Mouse (Mus musculus): ENCODE data around the gene Cdk6. TPM values are rescaled to one million over a fixed set of nuclear protein-coding genes. Genes with fewer than 3 reads are reported as not detected.

The Cdk6 gene
- total RNA-seq, 2 experiments from 2014 or later: 1.4 to 2.1 TPM

DNA sequence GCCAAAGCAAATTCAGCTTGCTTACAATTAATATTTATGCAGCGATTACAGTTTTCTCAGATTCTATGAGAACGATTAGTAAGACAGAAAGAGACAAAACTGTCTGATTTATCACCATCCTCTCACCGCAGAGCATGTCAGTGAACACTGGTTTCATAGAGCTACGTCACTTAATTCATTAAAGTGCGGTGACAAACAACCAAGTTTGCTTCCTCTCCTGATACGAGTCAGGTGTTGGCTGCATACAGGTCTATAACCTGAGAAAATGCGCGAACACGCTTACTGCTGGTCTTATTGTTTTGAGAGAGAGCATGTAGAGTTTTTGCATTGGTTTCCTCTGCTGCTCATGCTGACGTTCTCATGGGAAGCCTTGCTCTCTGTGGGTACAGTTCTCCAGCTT lies 31.9 kb downstream of the Cdk6 start:
- intact Hi-C loops (cut with DNase I): no loop called here
- DNase-seq: no peak

DNA sequence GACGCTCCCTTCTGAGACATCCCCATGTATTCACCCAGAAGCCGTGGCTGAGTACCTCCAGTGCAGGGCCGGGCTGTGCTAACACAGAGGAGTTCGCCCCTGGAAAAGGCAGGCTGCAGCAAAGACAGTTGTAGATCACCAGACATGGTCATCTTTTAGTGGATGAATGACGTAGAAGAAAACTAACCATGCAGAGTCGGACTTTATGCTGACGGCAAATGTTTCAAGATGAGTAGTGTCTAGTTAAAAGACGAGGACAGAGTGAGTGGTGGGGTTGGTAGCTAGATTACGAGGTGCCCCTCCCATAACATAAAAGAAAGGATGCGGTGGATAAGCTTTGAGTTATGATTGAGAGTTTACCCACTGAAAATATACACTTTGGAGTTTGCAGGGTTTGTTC lies 33.5 kb downstream of the Cdk6 start:
- DNase-seq: no peak
- intact Hi-C loops (cut with DNase I): no loop called here

DNA sequence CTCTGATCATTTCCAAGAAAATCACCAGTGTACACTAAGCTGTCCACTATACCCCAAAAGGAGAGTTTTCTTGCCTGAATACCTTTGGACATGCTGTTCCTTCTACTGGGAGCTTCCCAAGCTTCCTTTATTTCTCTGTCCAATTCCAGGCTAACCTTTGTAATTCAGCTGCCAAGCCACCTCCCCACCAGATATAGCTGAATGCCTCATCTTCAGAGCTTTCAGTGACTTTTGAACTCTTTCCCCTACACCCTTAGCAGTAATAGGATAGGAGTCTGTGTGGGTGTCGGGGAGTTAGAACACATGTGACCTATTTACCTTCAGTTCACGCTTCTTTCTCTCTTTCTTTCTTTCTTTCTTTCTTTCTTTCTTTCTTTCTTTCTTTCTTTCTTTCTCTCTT lies 34.9 kb downstream of the Cdk6 start:
- intact Hi-C loops (cut with DNase I): no loop called here
- DNase-seq: no peak

DNA sequence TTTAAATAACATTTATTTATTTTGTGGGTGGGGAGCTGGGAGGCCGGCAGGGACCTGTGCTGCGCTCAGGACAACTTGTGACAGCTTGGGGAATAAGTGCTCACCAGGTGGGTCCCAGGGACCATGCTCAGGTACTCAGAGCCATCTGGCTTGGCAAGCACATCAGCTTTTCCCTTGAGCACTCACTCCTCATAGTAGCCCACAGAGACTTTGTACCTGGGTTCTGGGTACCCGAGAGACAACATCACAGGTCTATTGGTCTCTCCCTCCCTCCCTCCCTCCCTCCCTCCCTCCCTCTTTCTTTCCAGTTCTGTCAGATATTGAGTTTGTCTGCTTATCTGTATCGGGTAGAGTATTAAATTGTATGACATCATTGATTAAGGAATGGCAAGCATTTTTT lies 38.0 kb downstream of the Cdk6 start:
- intact Hi-C loops (cut with DNase I): no loop called here
- DNase-seq: no peak

DNA sequence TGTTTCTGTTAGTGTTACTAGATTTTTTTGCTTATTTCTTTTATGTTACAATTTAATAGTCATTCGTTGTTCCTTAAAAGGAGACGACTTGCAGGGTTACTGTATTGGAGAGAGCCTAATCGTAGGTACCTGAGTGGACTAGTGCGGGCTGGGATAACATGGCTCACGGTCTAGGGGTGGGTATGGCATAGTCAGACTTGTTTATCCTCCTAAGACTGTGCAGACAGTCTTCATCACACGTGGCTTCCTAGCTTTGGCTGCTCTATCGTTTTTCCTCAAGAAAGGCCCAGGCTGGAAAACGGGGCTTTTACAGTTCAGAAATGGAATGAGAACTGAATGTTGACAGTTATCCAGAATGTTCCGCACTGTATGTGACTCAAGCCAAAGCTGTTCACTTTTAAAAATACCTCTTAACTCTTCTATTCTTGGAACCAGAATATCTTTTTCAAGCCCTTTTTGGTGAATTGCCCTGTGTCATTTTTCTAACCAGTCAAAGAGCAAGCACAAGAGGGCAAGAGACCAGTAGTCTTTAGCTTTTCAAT lies 39.5 kb downstream of the Cdk6 start:
- intact Hi-C loops (cut with DNase I): no loop called here
- DNase-seq: no peak

DNA sequence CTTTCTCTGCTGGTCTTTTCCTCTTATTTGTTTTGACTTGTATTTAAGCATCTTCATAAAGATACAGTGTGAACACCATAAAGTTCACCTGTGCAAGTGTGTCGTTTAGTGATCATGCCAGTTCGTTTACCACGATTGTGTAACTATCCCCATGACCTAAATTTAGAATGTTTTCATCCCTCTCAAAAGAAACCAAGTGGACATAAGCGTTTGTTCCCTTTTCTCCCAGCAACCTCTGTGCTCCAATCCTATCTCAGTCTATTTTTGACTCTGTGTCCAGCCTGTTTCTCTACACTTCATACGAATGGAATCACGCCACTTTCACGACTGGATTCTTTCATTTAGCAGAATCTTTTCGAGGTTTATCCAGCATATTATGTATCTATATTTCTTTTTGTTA lies 40.5 kb downstream of the Cdk6 start:
- no peak for DNase-seq
- intact Hi-C loops (cut with DNase I): no loop called here

DNA sequence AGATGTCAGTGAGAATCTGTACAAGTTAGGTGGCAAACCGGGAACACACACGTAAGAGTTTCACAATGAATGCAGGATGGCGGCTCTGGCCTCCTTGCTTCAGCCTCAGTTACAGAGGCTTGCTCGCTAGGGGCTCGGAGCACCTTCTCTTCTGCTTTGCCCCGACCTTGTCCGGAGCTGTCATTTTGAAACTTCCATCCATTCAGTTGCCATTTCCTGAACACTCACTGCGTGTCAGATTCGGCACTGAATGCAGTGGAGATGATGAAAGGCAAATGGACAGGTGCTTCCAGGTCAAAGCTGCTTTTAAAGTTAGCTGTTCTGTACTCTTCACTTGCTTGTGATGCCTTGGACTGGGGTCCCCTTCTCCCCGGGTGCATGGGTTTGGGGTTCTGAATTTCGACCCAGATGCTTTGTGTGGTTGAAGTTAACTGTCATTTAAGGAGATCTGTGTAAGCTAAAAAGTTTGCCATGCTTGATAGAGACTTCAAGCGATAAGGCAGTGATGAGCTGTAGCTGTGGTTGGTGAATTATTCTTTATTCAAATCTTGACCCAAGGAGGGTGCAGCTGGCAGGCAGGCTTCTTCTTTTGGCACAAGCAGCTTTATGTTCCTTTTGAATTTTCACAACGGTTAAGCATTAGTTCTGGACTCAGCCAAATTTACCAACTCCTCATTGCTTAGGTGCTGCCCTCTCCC lies 41.2 kb downstream of the Cdk6 start:
- no peak for DNase-seq
- intact Hi-C loops (cut with DNase I): no loop called here

DNA sequence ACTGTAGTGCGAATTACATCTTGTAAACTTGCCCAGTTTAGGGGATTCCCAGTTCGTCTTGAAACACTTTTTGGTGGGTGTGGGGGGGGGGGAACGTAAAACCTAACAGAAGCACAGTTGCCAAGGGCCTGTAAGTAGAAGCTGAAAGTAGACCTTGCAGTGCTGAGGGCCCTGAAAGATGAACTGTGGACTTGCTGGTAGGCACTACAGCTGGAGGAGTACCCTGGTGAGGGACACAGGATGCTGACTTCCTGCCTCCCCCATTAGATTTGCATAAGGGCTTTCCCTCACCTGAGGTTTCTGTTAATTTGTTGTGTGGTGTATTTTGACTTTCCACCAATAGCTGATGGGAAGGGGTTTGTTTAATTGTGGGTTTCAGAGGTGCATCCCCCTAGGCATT lies 42.3 kb downstream of the Cdk6 start:
- intact Hi-C loops (cut with DNase I): no loop called here
- no peak for DNase-seq

DNA sequence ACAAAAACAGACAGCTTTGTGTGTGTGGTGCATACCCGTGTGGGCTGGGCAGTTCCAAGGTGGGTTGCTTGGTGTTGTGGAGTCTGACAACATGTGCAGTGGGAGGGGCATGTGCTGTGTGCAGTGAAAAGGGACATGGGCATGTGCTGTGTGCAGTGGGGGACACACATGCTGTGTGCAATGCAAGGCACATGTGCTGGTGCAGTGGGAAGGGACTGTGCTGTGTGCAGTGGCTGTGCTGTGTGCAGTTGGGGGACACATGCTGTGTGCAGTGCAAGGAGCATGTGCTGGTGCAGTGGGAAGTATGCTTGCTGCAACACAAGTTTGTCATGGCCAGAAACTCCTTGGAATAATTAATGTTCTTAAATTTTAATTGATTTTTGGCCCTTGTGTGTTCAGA lies 43.8 kb downstream of the Cdk6 start:
- intact Hi-C loops (cut with DNase I): no loop called here
- no peak for DNase-seq

DNA sequence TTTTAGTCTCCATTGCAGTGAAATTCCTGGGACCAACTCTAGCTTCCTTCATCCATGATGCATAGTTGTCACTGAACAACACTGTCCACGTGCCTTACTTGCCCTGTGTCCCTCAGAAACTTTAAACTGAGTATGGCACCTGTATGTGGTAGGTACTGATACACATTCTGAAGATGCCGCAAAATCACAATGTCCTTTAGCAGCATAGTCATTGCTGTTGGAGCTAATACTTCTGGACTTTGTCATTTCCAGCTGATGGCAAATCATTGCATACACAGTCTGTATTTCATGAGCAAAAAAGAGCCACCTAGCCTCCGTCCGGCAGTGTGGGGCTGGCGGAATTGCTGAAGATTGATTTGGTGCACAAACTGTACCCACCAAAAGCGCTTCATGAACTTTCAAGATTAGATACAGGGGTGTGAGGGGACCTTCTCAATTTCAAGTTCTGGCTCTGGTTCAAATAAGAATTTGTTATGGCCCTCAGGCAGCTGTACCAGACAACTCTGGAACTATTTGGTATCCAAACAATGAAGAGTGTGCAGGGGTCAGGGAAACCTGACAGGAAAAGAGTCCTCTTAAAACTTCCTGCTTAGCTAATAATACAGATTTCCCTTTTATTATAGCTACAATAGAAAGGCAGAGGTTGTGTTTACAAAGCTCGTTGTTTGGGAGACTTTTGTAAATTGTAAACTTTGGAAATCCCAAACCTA lies 44.9 kb downstream of the Cdk6 start:
- DNase-seq: no peak
- intact Hi-C loops (cut with DNase I): no loop called here

DNA sequence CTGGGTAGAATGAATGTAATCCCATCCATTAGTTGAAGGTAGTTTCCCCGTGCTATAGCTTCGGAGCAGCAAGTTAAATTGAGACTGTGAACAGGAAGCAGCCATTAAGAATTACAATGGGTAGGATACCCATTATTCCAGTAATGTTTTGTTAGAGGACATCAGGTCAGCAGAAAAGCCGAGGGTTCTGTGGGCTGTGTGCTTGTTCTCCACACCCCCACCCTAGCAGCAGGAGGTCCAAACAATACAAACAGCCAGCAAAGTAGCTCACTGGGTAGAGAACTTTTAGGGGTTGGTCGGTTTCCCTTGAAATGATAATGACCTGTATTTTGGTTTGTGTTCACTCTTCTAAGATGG lies 45.4 kb downstream of the Cdk6 start:
- no peak for DNase-seq
- intact Hi-C loops (cut with DNase I): no loop called here

DNA sequence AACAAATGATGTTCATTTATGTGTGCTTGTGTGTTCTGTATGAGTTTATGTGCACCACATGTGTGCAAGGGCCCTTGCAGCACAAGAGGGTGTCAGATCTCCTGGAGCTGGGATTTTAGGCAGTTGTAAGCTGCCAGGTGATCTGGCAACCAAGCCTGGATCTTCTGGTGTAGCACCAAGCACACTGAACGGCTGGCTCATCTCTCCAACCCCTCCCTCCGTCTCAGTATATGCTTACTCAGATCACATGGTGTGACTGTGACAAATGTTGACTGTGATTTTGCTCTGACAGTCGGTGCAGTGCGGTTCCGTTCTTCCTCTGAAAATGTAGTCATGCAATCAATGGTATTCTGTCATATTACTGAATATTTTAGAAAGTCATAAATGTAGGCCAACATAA lies 45.9 kb downstream of the Cdk6 start:
- DNase-seq: no peak
- intact Hi-C loops (cut with DNase I): no loop called here

DNA sequence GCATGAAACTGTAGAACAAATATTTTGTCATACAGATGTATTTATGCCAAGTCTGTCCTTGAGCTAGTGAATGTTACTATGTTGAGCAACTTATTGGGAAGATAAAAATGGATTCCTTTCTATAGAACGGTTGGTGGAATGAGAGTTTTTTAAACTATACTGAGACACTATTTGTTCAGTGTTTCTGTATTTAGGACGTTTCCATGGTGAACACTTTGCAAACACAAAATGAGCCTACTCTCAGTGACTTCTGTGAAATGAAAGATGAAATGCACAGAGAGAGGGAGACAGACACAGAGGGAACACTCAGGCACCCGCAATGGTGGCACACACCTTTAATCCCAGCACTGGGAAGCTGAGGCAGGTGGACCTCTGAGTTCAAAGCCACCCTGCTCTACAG lies 51.6 kb downstream of the Cdk6 start:
- intact Hi-C loops (cut with DNase I): no loop called here
- DNase-seq: no peak

DNA sequence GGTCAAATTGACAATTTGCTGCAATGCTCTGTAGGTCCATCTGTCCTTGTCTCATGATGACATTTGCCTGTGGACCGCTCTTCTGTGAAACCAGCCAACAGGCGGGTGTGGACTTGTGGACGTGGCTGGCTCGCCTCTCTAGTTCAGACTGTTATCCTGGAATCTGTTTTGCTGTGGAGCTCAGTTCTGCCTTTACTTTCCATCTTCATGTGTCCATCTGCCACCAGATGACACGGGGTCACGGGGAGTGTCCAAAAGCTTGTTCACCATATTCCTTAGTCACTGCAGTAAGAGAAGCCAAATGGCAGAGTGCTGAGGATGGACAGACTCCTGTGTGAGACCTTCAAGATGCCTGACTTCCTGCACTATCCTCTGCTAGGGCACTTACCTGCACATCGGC lies 52.9 kb downstream of the Cdk6 start:
- DNase-seq: no peak
- intact Hi-C loops (cut with DNase I): no loop called here

DNA sequence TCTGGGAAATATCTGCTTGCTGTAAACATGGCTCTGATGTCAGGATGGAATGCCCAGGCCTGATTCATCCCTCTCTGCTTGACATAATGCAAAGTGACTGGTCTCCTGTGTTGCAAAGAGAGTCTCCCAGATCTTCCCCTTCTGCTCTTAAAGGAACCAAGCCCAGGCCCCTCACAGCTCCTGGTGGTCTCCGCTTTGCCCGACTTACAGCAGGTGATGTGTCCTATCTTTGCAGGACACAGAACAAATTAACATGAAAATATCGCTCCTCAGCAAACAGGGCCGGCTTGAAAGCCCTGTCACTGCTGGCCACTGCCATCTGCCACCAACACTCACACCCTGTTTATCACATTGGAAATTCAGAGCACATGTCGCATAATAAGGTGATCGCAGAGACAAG lies 53.7 kb downstream of the Cdk6 start:
- intact Hi-C loops (cut with DNase I): no loop called here
- no peak for DNase-seq

DNA sequence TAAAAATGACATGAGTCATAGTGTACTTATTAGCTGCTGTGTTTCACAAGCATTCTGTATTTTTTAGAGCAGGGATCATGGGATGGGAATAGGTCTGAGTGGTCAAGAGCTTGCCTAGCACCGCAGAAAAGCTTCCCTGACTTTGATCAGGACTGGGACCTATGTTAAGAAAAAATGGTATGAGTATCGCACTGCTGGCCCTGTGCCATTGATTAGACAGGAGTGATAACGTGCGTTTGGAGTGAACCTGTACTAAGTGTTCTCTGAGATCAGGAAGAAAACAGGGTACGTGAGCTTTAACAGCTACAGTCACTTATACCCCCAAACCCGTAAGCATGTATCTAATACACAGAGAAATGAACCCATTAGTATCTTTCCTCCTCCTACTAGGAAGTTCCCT lies 54.9 kb downstream of the Cdk6 start:
- DNase-seq: no peak
- intact Hi-C loops (cut with DNase I): no loop called here

DNA sequence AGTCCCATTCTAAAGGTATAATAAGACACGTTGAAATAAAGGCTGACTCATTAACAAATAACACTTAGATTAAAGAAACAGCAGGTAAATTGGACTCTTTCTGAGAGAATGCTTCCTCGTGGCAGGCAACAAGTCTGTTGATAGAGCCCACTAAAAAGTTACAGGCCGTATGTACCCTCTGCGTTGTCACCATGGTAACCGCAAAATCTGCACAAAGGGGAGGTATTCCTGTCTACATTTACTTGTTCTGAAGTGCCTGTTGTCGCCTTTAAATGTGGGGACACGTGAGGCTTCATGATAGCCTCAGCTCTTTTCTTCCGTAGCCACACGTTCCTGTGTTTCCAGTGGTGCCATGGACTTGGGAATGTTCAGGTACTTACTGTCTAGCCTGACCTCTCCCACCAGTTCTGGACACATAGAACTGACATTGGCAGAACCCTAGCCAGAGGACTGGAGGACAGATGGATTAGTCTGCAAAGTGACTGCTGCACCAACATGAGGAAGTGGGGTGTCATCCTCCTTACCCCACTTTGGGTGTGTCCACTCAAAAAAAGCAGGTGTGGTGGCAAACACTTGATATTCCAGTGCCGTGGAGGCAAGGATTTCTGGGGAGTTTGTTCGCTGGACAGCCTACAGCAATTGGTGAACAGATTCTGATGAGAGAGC lies 55.8 kb downstream of the Cdk6 start:
- no peak for DNase-seq
- intact Hi-C loops (cut with DNase I): no loop called here

DNA sequence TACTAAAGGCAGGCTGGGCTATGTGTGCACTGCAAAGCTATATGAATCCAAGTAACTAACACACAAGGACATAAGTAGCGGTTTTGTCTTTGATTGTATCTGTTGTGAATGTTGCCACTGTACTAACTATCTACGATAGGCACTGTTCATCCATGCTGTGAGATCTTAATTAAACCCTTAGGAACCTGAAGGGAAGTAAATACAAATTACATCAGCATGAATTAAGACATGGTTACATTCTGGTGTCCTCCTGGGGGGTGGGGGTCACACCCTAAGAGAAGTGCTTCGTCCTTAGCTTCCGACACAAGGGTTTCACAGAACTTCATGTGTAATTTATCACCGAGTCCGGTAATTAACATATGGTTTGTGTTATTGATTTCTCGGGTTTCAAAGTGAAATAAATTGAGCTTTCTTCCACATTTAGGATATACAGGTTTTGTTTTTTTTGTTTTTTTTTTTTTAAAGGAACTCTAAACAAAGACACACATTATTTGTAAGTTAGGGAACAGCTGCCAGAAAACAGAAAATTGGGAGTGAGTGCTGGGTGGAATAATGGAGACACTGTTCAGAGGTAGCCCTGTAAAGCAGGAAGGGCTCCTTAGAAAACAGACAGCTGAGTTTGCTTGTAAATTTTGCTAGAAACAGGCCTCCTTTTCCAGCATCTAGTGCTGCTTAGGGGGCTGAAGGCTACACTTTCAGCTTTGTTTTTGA lies 58.7 kb downstream of the Cdk6 start:
- intact Hi-C loops (cut with DNase I): no loop called here
- no peak for DNase-seq

DNA sequence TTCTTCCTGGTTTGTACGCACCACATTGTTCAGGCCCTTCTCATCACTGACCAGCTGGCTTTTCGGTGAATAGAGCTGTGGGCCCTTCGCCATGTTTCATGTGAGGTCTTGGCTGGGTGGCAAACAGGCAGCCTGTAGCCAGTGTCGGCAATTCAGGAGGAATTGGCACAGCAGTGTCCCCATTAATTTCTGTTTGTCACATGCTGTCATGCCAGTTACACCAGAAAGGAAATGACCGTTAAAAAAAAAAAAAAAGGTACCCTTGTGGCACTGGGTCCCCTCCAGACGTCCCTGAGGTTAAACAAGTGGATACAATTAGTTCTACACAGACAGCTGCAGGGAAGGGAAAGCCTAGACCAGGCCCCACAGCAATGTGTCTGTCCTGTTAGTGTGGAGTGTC lies 63.8 kb downstream of the Cdk6 start:
- no peak for DNase-seq
- intact Hi-C loops (cut with DNase I): no loop called here

DNA sequence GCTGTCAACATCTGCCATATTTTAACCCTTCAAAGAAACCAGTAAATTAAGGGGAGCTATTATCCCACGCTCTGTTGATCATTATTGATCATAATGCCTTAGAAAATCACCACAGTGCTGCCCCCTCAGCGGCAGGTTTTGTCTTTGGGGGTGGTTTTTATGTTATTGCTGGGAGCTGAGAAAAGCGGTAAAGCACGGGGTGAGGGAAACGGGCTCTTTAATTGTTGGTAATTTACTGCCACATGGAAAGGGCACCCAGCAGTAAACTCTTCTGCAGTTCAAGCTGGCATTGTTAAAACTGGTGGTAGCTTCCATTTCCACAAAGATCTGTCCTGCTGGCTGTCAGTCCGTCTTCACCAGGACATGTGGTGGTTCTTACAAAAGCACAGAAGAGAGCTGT lies 64.2 kb downstream of the Cdk6 start:
- intact Hi-C loops (cut with DNase I): no loop called here
- no peak for DNase-seq

DNA sequence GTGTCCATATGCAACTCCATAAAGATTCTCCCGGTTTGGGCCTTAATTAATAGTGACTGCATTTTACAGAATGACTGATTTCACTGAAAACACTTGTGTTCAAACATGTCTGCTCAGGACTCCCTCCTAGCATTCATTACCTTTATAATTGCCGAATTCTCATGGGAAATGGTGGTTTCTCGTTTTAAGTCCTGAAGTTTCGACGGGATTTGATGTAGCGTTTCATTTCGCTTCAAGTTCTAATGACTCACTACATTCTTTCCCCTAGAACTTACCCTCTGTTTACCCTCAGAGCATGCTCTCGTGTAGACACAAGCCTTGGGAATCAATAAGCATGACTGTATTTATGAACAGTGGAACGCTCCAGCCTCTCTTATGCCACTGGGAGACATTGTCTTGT lies 66.6 kb downstream of the Cdk6 start:
- no peak for DNase-seq
- intact Hi-C loops (cut with DNase I): no loop called here

All from gastrocnemius, postnatal 36 days (tissue).